Mouse (Mus musculus) heart, postnatal 4 days (tissue): Measurements from ENCODE around the gene Sccpdh. TPM values are rescaled to one million over a fixed set of nuclear protein-coding genes. Genes with fewer than 3 reads are reported as not detected.
"Not testable (repeated sequence)": the region's sequence is repeated elsewhere in the genome, so short reads cannot be mapped to it uniquely, and the experiment has no call there.

Experiments used
- DNase-seq: peaks from one replicate; pipeline ENCODE4 v3.0.0; 2021
- total RNA-seq, 2 experiments: library from RNA; stranded (reverse); gene quantifications; 2 replicates each; pipeline ENCODE4 v1.2.3; 2021

Sccpdh gene
- total RNA-seq, 2 experiments from 2014 or later: 65.1 to 70.9 TPM

- no peak for DNase-seq
Measured at GRCm38 (mm10) chr1:179668836-179669537, 977 bp downstream of the Sccpdh start.

GRCm38 (mm10) chr1:179674355-179674754 is 6.3 kb downstream of the Sccpdh start:
- DNase-seq: no peak

GRCm38 (mm10) chr1:179677031-179677430 is 9.0 kb downstream of the Sccpdh start:
- DNase-seq: no peak

- no peak for DNase-seq
Measured at GRCm38 (mm10) chr1:179679326-179679725, 11.3 kb downstream of the Sccpdh start.

GRCm38 (mm10) chr1:179682753-179683152 is 14.7 kb downstream of the Sccpdh start:
- DNase-seq: not testable (repeated sequence)

GRCm38 (mm10) chr1:179686348-179686747 is 18.3 kb downstream of the Sccpdh start:
- no peak for DNase-seq

- DNase-seq: no peak
Measured at GRCm38 (mm10) chr1:179686781-179687180, 18.8 kb downstream of the Sccpdh start.

- DNase-seq: no peak
Measured at GRCm38 (mm10) chr1:179687305-179687704, 19.3 kb downstream of the Sccpdh start.

GRCm38 (mm10) chr1:179687966-179688365 is 20.0 kb downstream of the Sccpdh start:
- DNase-seq: no peak

GRCm38 (mm10) chr1:179688415-179688814 is 20.4 kb downstream of the Sccpdh start:
- DNase-seq: no peak

- DNase-seq: no peak
Measured at GRCm38 (mm10) chr1:179688914-179689313, 20.9 kb downstream of the Sccpdh start.

GRCm38 (mm10) chr1:179689479-179689878 is 21.5 kb downstream of the Sccpdh start:
- no peak for DNase-seq

GRCm38 (mm10) chr1:179704150-179704549 is 36.1 kb downstream of the Sccpdh start:
- no peak for DNase-seq

GRCm38 (mm10) chr1:179705154-179705553 is 37.1 kb downstream of the Sccpdh start:
- DNase-seq: no peak

- DNase-seq: peak; percentile 69
Measured at GRCm38 (mm10) chr1:179709390-179709789, 41.4 kb downstream of the Sccpdh start.

GRCm38 (mm10) chr1:179710739-179711138 is 42.7 kb downstream of the Sccpdh start:
- no peak for DNase-seq

GRCm38 (mm10) chr1:179712658-179713057 is 44.6 kb downstream of the Sccpdh start:
- no peak for DNase-seq

GRCm38 (mm10) chr1:179713367-179713766 is 45.4 kb downstream of the Sccpdh start:
- DNase-seq: no peak

- not testable (repeated sequence) for DNase-seq
Measured at GRCm38 (mm10) chr1:179715289-179715688, 47.3 kb downstream of the Sccpdh start.

- DNase-seq: no peak
Measured at GRCm38 (mm10) chr1:179715786-179716185, 47.8 kb downstream of the Sccpdh start.

- no peak for DNase-seq
Measured at GRCm38 (mm10) chr1:179722811-179723469, 54.9 kb downstream of the Sccpdh start.

GRCm38 (mm10) chr1:179728661-179729060 is 60.7 kb downstream of the Sccpdh start:
- DNase-seq: no peak

- no peak for DNase-seq
Measured at GRCm38 (mm10) chr1:179731391-179731790, 63.4 kb downstream of the Sccpdh start.
